Mouse (Mus musculus): Measurements from ENCODE around the gene Sstr5.
A peak's percentile ranks its signal among the peaks of the same experiment; 100 is the strongest.

Sstr5 gene

DNA sequence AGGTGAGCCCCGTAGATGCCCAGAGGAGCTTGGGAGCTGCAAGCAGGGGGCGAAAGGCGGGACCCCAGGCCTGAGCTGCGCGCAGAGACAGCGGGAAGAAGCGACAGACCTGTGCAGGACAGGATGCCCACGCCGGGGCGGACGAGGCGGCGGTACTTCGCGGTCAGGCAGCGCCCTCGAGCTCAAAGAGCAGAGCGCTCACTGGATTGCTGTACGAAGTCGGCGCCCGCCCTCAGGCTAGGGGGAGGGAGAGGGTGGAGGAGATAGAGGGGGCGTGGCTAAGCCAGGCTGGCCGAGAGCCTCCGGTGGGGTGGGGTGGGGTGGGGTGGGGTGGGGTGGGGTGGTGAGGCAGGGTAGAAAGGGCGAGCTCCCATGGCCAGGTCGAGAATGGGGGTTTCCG, at the start of gene Sstr5:
TSS of gene Sstr5 (minus strand) at position 276 of the 400 bp plus-strand sequence.
- no peak for DNase-seq (ENCODE audit: low spot score)

DNA sequence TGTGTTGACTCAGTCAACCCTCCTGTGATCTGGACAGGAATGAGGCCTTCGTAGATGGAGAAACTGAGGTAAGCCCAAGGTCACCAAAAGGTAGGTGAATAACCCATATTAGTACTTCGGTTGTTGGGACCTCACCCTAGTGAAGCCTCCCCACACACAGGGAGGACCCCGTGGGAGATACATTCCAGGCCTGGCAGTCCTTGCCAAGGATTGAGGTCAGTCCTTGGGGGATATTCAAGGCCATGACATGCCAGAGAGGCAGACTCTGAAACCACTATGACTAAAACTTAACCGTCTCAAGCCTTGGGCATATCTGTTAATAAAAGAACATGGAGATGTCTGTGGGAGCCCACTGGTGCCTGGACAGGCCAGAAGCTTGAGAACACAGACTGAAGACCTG, 44.7 kb upstream of the Sstr5 start:
- no peak for DNase-seq (ENCODE audit: low spot score)

DNA sequence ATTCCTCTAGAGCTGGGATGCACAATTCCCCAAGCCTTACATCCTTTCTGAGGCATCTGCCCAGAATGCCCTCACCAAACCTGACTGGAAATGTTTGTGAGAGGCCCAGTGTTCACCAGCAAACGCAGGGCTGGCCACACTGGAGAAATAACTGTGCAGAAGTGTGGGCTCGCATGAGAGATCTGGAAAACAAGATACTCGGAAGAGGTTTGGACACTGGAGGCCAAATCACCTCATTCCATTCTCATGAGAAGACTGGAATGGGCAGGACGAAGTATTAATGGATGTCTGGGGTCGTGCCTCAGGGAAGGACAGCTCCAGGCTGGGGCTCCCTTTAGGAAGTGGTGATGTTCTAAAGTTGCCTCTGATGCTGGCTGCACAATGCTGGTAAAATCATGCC, 43.6 kb upstream of the Sstr5 start:
- no peak for DNase-seq (ENCODE audit: low spot score)

DNA sequence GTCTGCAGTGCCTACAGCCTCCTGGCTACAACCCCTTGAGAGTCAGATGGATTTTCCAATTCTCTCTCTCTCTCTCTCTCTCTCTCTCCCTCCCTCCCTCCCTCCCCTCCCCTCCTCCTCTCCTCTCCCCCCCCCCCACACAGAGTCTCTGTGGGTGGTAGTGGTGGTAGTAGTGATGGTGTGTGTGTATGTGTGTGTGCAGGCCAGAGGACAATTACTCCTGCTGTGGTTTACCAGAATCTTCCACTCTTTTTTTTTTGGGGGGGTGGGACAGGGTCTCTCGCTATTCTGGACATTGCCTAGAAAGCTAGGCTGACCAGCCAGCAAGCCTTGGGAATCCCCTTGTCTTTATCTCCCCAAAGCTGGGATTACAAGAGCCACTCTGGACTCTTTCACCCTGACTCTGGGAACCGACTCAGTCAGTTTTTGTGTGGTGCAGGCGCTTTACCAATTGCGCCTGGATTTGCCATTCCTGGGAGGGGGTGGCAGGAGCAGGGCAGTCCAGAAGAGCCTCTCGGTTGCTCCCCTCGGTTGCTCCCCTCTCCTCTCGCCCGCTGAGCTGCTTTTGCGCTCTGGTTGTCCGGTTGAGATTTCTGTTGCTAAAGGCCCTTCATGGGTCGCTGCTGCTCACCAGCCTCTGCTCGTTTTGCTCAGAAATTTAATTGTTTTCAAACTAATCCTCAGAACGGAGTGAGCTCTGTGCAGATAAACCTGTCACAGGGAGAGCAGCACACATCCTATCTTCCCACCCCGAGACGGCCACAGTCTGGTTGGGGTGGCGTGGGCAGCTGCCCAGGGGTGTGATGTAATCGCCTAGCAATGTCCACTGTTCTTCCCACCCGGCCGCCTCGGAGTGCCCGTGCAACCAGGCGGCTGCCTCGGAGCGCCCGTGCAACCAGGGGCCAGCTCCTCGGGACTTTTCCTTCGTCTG, 42.1 kb upstream of the Sstr5 start:
- DNase-seq (ENCODE audit: low spot score): no peak

GRCm38 (mm10) chr17:25530357-25531022, 33.4 kb upstream of the Sstr5 start:
- no peak for DNase-seq (ENCODE audit: low spot score)

DNA sequence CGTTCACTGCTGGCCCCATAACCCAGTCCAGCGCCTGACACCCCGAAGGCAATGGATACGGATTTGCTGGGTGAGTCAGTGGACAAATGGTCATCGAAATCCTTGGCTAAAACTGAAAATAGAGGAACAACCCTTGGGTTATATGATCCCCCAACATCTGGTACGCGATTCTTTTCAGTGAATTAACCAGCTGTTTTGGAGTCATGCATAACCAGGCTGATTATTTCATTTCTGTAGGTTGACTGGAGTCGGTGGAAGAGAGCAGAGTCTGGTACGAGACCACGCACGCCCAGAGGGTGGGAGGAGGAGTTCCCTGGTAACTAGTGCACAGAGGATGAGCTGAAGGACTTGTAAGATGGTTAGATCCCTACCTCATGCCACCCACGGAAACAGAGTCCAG, 25.0 kb upstream of the Sstr5 start:
- DNase-seq (ENCODE audit: low spot score): no peak

DNA sequence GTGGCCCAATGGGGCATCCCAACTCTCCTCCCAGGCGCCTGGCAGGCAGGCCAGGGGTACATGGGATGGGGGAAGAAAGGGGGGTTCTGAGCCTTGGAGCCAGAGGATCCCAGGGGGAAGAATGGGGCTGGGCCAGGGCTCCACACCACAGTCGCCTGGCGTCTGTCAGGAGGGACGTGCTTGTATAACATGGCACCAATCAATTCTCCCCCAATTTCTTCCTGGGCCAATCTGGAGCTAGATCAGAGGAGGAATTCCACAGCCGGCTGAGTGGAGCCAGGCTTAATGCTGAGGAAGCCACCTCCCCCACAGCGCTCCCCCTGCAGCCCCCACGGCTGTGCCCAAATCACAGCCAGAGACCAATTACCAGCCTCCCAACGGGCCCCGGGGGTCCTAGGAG, 23.4 kb upstream of the Sstr5 start:
- no peak for DNase-seq (ENCODE audit: low spot score)

DNA sequence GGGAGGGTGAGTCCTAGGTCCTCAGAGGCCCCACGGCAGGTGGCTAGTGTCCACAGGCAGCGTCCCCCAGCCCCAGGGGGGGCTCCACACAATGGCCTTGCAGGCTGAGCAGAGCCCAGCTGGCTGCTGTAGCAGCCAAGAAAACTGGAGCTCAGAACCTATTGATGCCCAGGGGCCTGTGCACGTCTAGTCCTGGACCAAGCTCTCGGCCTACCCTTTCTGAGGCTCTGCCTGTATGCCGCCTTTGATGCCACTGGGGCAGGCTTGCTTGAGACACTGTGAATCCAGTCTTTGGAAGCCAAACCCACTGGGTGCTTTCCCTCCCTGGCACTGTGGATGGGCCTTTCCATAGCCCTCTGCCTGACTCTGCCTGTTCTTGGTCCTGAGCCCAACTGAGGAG, 22.4 kb upstream of the Sstr5 start:
- no peak for DNase-seq (ENCODE audit: low spot score)

- DNase-seq (ENCODE audit: low spot score): no peak
Observed at GRCm38 (mm10) chr17:25518144-25518543, 21.1 kb upstream of the Sstr5 start.

DNA sequence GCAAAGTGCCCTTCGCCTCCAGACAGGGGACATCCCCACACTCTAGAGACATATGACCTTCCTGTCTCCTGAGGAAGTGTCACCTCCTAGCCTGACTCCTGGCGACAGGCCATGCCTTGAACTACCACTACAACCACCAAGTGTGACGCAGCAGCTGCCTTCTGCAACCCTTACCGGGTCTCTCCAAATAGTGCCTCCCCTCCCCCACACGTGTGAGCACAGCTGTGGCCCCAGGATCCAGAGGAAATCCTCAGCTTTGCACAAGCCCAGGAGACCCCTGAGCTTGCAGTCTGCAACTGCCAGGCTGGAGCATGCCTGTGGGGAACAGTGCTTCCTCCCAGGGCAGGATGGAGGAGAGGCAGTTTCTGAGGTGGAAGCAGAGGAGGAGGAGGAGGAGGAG, 19.2 kb upstream of the Sstr5 start:
- no peak for DNase-seq (ENCODE audit: low spot score)

GRCm38 (mm10) chr17:25514055-25514454, 17.0 kb upstream of the Sstr5 start:
- no peak for DNase-seq (ENCODE audit: low spot score)

- DNase-seq (ENCODE audit: low spot score): no peak
Observed at GRCm38 (mm10) chr17:25511876-25512275, 14.8 kb upstream of the Sstr5 start.

GRCm38 (mm10) chr17:25510074-25510830, 13.2 kb upstream of the Sstr5 start:
- DNase-seq (ENCODE audit: low spot score): no peak

DNA sequence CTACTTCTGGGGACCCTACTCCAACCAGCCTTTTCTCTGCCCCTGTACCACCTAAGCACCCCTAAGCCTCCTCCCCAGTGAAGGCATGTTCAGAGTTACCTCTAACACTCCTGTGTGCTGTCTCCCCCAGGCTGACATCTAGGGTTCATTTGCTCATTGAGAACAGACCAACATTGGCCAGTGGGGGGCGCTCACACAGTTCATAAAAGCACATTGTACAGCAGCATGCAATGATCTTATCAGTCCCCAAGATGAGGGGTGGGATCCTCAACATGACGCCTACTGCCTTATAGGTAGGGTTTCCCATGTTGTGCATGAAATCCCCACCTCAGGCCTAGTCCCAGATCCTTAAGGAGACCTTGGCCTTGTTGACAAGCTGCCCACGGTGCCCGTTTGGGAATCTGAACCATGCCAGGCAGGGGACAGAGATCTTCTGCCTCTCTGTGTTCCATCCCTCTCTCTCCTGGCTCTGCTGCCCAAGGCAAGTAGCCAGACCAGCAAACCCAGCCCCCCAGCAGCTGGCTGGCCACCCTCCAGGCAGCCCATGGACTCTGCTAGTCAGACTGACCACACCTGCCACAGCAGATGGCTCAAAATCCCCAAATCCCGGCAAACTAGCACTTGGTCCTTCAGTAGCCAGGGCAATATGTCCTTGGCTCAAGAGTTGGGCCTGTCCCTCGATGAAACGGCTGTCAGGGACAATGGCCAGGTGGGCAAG, 11.9 kb upstream of the Sstr5 start:
- no peak for DNase-seq (ENCODE audit: low spot score)

- DNase-seq (ENCODE audit: low spot score): no peak
Observed at GRCm38 (mm10) chr17:25507799-25508198, 10.7 kb upstream of the Sstr5 start.

DNA sequence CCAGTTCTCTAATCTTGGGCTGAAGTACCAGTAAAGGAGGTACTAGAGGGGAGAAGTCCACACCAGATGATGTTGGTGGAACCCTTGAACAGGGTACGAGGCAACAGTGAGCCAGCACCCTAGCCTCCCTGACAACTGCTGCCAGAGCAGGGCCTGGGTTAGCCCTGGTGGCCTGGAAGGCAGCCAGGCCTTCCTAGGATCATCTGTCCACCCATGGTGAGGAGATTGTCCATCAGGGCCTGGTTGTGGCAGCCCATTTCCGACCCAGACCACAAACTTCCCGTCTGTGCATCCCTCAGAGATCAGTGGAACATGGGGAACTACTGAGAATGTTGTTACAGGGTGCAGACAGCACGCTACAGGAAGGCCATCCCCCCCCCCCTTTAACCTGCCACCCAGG, 5.5 kb upstream of the Sstr5 start:
- DNase-seq (ENCODE audit: low spot score): no peak

- DNase-seq (ENCODE audit: low spot score): no peak
Observed at GRCm38 (mm10) chr17:25482092-25482491, 15.0 kb downstream of the Sstr5 start.

DNA sequence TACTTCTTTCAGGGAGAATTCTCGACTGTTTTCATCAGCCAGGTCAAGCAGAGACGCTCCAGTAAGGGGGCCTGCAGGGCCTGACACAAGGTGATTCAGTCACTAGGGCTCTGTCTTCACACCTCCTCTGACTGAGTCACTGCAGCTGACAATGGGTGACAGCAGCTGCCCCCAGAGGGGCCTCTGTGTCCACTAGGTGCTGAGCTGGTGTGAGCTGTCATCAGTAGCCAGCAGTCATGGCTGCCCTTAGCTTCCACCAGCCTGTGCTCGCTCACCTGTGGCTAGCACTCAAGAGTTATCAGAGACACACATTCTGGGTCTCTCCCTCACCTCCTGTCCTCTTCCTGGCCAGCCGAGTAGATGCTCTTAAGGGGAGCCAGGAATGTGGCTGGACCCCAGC, 16.3 kb downstream of the Sstr5 start:
- no peak for DNase-seq (ENCODE audit: low spot score)

GRCm38 (mm10) chr17:25480152-25480551, 16.9 kb downstream of the Sstr5 start:
- DNase-seq (ENCODE audit: low spot score): no peak

- DNase-seq (ENCODE audit: low spot score): peak; percentile 51
Observed at GRCm38 (mm10) chr17:25475946-25476744, 20.9 kb downstream of the Sstr5 start.
